ENCODE assay signal across 8 mouse cellular contexts in genomic region chr5:99252203-99253135, GRCm38 (mm10).
A peak's percentile ranks its signal among the peaks of the same experiment; 100 is the strongest.
DNase-seq lines count a peak whose midpoint lies in the region; ATAC-seq and TF ChIP-seq lines count a peak whose summit lies in the region.

No protein-coding gene starts in this region.

- peaks cover 11% of the 10 kb centered on the region for H3K4me1 ChIP-seq in E14TG2a.4 (replicated peaks; ENCODE audit: low read depth, low read length)
- peaks cover 37% of the 10 kb centered on the region for H3K4me1 ChIP-seq in forebrain, embryonic 15.5 days
- H3K4me1 ChIP-seq in neural tube, embryonic 14.5 days (ENCODE audit: control insufficient read depth, insufficient read depth, low read length): peaks cover 17% of the 10 kb centered on the region
- H3K4me1 ChIP-seq in testis, adult 2 months (ENCODE audit: control insufficient read depth, insufficient read depth, low read length): peaks cover 17% of the 10 kb centered on the region

- no peaks in the 10 kb centered on the region for H3K9me3 ChIP-seq in E14TG2a.4 (ENCODE audit: low read length)
- H3K9me3 ChIP-seq in forebrain, embryonic 15.5 days: no peaks in the 10 kb centered on the region
- no peaks in the 10 kb centered on the region for H3K9me3 ChIP-seq in neural tube, embryonic 14.5 days (ENCODE audit: control insufficient read depth, low read length)

- peak overlapping the region; percentile 92 for H3K4me3 ChIP-seq in E14TG2a.4 (replicated peaks; ENCODE audit: low read length)
- peak overlapping the region; percentile 68 for H3K4me3 ChIP-seq in forebrain, embryonic 15.5 days
- peak overlapping the region; percentile 63 for H3K4me3 ChIP-seq in neural tube, embryonic 14.5 days (ENCODE audit: low read depth, low read length)
- H3K4me3 ChIP-seq in testis, adult 2 months (ENCODE audit: control insufficient read depth, low read depth, low read length): peak overlapping the region; percentile 91

- peak; percentile 94 for ATAC-seq in forebrain, embryonic 15.5 days (replicated peaks)
- peak; percentile 95 for ATAC-seq in neural tube, embryonic 14.5 days (ENCODE audit: low read depth)

- peaks cover 28% of the 10 kb centered on the region for H3K27me3 ChIP-seq in E14TG2a.4 (ENCODE audit: insufficient read depth, low read length)
- H3K27me3 ChIP-seq in forebrain, embryonic 15.5 days: peaks cover 4% of the 10 kb centered on the region; the same call in 1 of the 2 replicates
- no peaks in the 10 kb centered on the region for H3K27me3 ChIP-seq in neural tube, embryonic 14.5 days (ENCODE audit: control insufficient read depth, insufficient read depth, low read length)
- no peaks in the 10 kb centered on the region for H3K27me3 ChIP-seq in testis, adult 2 months (ENCODE audit: control insufficient read depth, insufficient read depth, low read length)

- H3K4me2 ChIP-seq in forebrain, embryonic 15.5 days (replicated peaks): peak overlapping the region; percentile 74
- H3K4me2 ChIP-seq in neural tube, embryonic 14.5 days (ENCODE audit: low read depth, low read length): peak overlapping the region; percentile 80

- TF ChIP-seq CTCF in E14TG2a.4 (conservative IDR thresholded peaks at IDR 0.05; ENCODE audit: low read length): no peak
- no peak for TF ChIP-seq CTCF in testis, adult 2 months (IDR thresholded peaks at IDR 0.05; ENCODE audit: control insufficient read depth, insufficient read depth, insufficient replicate concordance, low read depth, low read length)

- under 1% methylated on average over 72 of the region's 78 CpGs for WGBS in forebrain, embryonic 15.5 days
- under 1% methylated on average over 73 of the region's 78 CpGs for WGBS in neural tube, embryonic 14.5 days

- peak overlapping the region; percentile 83 for H3K9ac ChIP-seq in forebrain, embryonic 15.5 days (replicated peaks)
- H3K9ac ChIP-seq in neural tube, embryonic 14.5 days (replicated peaks; ENCODE audit: low read depth, low read length): peak overlapping the region; percentile 57

- intact Hi-C loops in heart, postnatal 25 days (cut with DNase I): loop anchor here (5.0 kb wide), 2 partner anchors 95 to 785 kb away; partner anchors contain the start of genes Enoph1 and Hnrnpdl

- H3K36me3 ChIP-seq in E14TG2a.4 (ENCODE audit: insufficient read depth, low read length): no peaks in the 10 kb centered on the region
- no peaks in the 10 kb centered on the region for H3K36me3 ChIP-seq in forebrain, embryonic 15.5 days
- H3K36me3 ChIP-seq in neural tube, embryonic 14.5 days (ENCODE audit: control insufficient read depth, insufficient read depth, low read length): no peaks in the 10 kb centered on the region
- no peaks in the 10 kb centered on the region for H3K36me3 ChIP-seq in testis, adult 2 months (ENCODE audit: control insufficient read depth, insufficient read depth, low read length)

- peak; percentile 87 for DNase-seq in cerebellum, adult 11-12 months
- peak; percentile 93 for DNase-seq in heart, postnatal 25 days (ENCODE audit: low spot score)
- DNase-seq in layer of hippocampus, adult 18-20 months (ENCODE audit: low spot score in 2 of 2): peak; percentile 94 to 96
- peak; percentile 94 to 96 for DNase-seq in lung, adult 18-20 months

- TF ChIP-seq POLR2A in testis, adult 2 months (IDR thresholded peaks at IDR 0.05; ENCODE audit: control insufficient read depth, low read depth, low read length): peak; percentile 76

- peak overlapping the region; percentile 87 for H3K27ac ChIP-seq in forebrain, embryonic 15.5 days (replicated peaks)
- peak overlapping the region; percentile 74 for H3K27ac ChIP-seq in neural tube, embryonic 14.5 days (ENCODE audit: low read depth, low read length)
- peak overlapping the region; percentile 70 for H3K27ac ChIP-seq in testis, adult 2 months (ENCODE audit: control insufficient read depth, insufficient read depth, low read depth, low read length)

Comparison
In these comparisons a context has a peak if more than half of its experiments do, and no peak if none do; other contexts are left out.
1. Peak in every context shown above with its lines: DNase-seq, ATAC-seq, H3K4me3 ChIP-seq and H3K27ac ChIP-seq.